Mouse (Mus musculus) lung, postnatal 14 days (tissue): ENCODE results near the gene Ube2c.

Experiments used
- DNase-seq: peaks from one replicate; pipeline ENCODE4 v3.0.0; 2021

The Ube2c gene

GRCm38 (mm10) chr2:164762593-164762992, 7.1 kb upstream of the Ube2c start:
- DNase-seq, result no peak

- no peak for DNase-seq
Observed at GRCm38 (mm10) chr2:164765841-164766240, 3.9 kb upstream of the Ube2c start.

GRCm38 (mm10) chr2:164767812-164768540, 1.7 kb upstream of the Ube2c start:
- DNase-seq, result no peak

- DNase-seq, result no peak
Observed at GRCm38 (mm10) chr2:164770279-164770678, 581 bp downstream of the Ube2c start.

- no peak for DNase-seq
Observed at GRCm38 (mm10) chr2:164771123-164771522, 1.4 kb downstream of the Ube2c start.

GRCm38 (mm10) chr2:164773229-164773988, 3.7 kb downstream of the Ube2c start:
- DNase-seq, result no peak

- no peak for DNase-seq
Observed at GRCm38 (mm10) chr2:164773989-164774364, 4.3 kb downstream of the Ube2c start.

GRCm38 (mm10) chr2:164776130-164776529, 6.4 kb downstream of the Ube2c start:
- DNase-seq, result no peak

- no peak for DNase-seq
Observed at GRCm38 (mm10) chr2:164776801-164777200, 7.1 kb downstream of the Ube2c start.

GRCm38 (mm10) chr2:164777246-164778014, 7.7 kb downstream of the Ube2c start:
- no peak for DNase-seq

GRCm38 (mm10) chr2:164778015-164778287, 8.3 kb downstream of the Ube2c start:
- no peak for DNase-seq

- DNase-seq, result no peak
Observed at GRCm38 (mm10) chr2:164778809-164779208, 9.1 kb downstream of the Ube2c start.

- DNase-seq, result no peak
Observed at GRCm38 (mm10) chr2:164779481-164780086, 9.9 kb downstream of the Ube2c start, which contains the start of gene Tnnc2. Gene Tnnc2 (minus strand): TSS chr2:164779967.

GRCm38 (mm10) chr2:164781876-164782275, 12.2 kb downstream of the Ube2c start:
- DNase-seq, result no peak

- DNase-seq, result no peak
Observed at GRCm38 (mm10) chr2:164783926-164784581, 14.4 kb downstream of the Ube2c start.

GRCm38 (mm10) chr2:164784869-164785420, 15.2 kb downstream of the Ube2c start:
- DNase-seq, result no peak

- DNase-seq, result peak; percentile 91
Observed at GRCm38 (mm10) chr2:164785481-164786387, 16.0 kb downstream of the Ube2c start, which contains the start of gene Snx21. Gene Snx21 (plus strand): TSS chr2:164785823.

GRCm38 (mm10) chr2:164786388-164786885, 16.7 kb downstream of the Ube2c start:
- DNase-seq, result peak; percentile 28

- DNase-seq, result no peak
Observed at GRCm38 (mm10) chr2:164787032-164787431, 17.3 kb downstream of the Ube2c start.

GRCm38 (mm10) chr2:164787779-164788178, 18.1 kb downstream of the Ube2c start:
- no peak for DNase-seq

- no peak for DNase-seq
Observed at GRCm38 (mm10) chr2:164788411-164788810, 18.7 kb downstream of the Ube2c start.
